Comparison of ENCODE assay signal across 9 mouse cellular contexts in genomic region chr7:105787285-105788140, GRCm38 (mm10). TPM values are rescaled to one million over a fixed set of nuclear protein-coding genes. Genes with fewer than 3 reads are reported as not detected.
DNase-seq lines count a peak whose midpoint lies in the region; ATAC-seq and TF ChIP-seq lines count a peak whose summit lies in the region.
"Had no signal": no experiment of that assay in that cellular context is flagged by ENCODE, and none has a peak within 500 bp of the region (broad histone marks: within the 10 kb centered on the region; RNA-seq: fewer than 3 reads in every experiment).

Gene Dchs1 (minus strand): TSS chr7:105787654.

- peak; percentile 29 to 44 for DNase-seq in heart, adult 18-20 months
- DNase-seq in heart, postnatal 25 days (ENCODE audit: low spot score): no peak
- DNase-seq in hindbrain, embryonic 11.5 days (ENCODE audit: low spot score): peak; percentile 75
- no peak for DNase-seq in liver, embryonic 11.5 days (ENCODE audit: low spot score)
- DNase-seq in spleen, adult 18-20 months: no peak

- intact Hi-C loops in heart, postnatal 25 days (cut with DNase I): no loop called here

- H3K4me3 ChIP-seq in E14TG2a.4 (replicated peaks; ENCODE audit: low read length): peak within 1 kb of the TSS; percentile 78
- peak within 1 kb of the TSS; percentile 75 for H3K4me3 ChIP-seq in embryonic facial prominence, embryonic 13.5 days
- H3K4me3 ChIP-seq in hindbrain, embryonic 11.5 days (ENCODE audit: low read depth, low read length): peak within 1 kb of the TSS; percentile 95
- peak within 1 kb of the TSS; percentile 61 for H3K4me3 ChIP-seq in liver, embryonic 11.5 days (ENCODE audit: low read depth, low read length)
- peak within 1 kb of the TSS; percentile 93 for H3K4me3 ChIP-seq in neural tube, embryonic 14.5 days (ENCODE audit: low read depth, low read length)

- no peak for TF ChIP-seq CTCF in E14TG2a.4 (conservative IDR thresholded peaks at IDR 0.05; ENCODE audit: low read length)

- WGBS in embryonic facial prominence, embryonic 13.5 days: under 1% methylated on average over 58 of the region's 97 CpGs
- 0% methylated on average over 19 of the region's 97 CpGs for WGBS in hindbrain, embryonic 11.5 days
- 2% methylated on average over 83 of the region's 97 CpGs for WGBS in liver, embryonic 11.5 days
- WGBS in neural tube, embryonic 14.5 days: under 1% methylated on average over 32 of the region's 97 CpGs

- H3K4me2 ChIP-seq in embryonic facial prominence, embryonic 13.5 days: peak within 1 kb of the TSS; percentile 85
- peak within 1 kb of the TSS; percentile 74 for H3K4me2 ChIP-seq in hindbrain, embryonic 11.5 days (replicated peaks; ENCODE audit: low read depth, low read length)
- H3K4me2 ChIP-seq in liver, embryonic 11.5 days: peak within 1 kb of the TSS; percentile 62
- peak within 1 kb of the TSS; percentile 70 for H3K4me2 ChIP-seq in neural tube, embryonic 14.5 days (ENCODE audit: low read depth, low read length)

- peaks cover 88% of the 10 kb centered on the region for H3K27me3 ChIP-seq in E14TG2a.4 (ENCODE audit: insufficient read depth, low read length)
- no peaks in the 10 kb centered on the region for H3K27me3 ChIP-seq in embryonic facial prominence, embryonic 13.5 days
- no peaks in the 10 kb centered on the region for H3K27me3 ChIP-seq in hindbrain, embryonic 11.5 days (ENCODE audit: control insufficient read depth, insufficient read depth, low read length)
- H3K27me3 ChIP-seq in liver, embryonic 11.5 days (replicated peaks; ENCODE audit: control insufficient read depth, insufficient read depth, low read length): peaks cover 44% of the 10 kb centered on the region
- no peaks in the 10 kb centered on the region for H3K27me3 ChIP-seq in neural tube, embryonic 14.5 days (ENCODE audit: control insufficient read depth, insufficient read depth, low read length)

- peaks cover 5% of the 10 kb centered on the region for H3K4me1 ChIP-seq in E14TG2a.4 (replicated peaks; ENCODE audit: low read depth, low read length)
- peaks cover 51% of the 10 kb centered on the region for H3K4me1 ChIP-seq in embryonic facial prominence, embryonic 13.5 days
- peaks cover 2% of the 10 kb centered on the region; the same call in 1 of the 2 replicates for H3K4me1 ChIP-seq in hindbrain, embryonic 11.5 days (replicated peaks; ENCODE audit: control insufficient read depth, insufficient read depth, low read length)
- H3K4me1 ChIP-seq in liver, embryonic 11.5 days (replicated peaks; ENCODE audit: control insufficient read depth, insufficient read depth, low read length): no peaks in the 10 kb centered on the region
- peaks cover 35% of the 10 kb centered on the region for H3K4me1 ChIP-seq in neural tube, embryonic 14.5 days (ENCODE audit: control insufficient read depth, insufficient read depth, low read length)

- H3K27ac ChIP-seq in embryonic facial prominence, embryonic 13.5 days: peak within 1 kb of the TSS; percentile 91
- H3K27ac ChIP-seq in hindbrain, embryonic 11.5 days (ENCODE audit: low read depth, low read length): peak within 1 kb of the TSS; percentile 94
- no peak within 1 kb of the TSS for H3K27ac ChIP-seq in liver, embryonic 11.5 days (ENCODE audit: low read depth, low read length)
- H3K27ac ChIP-seq in neural tube, embryonic 14.5 days (ENCODE audit: low read depth, low read length): peak within 1 kb of the TSS; percentile 98

- peak within 1 kb of the TSS; percentile 98 for H3K9ac ChIP-seq in embryonic facial prominence, embryonic 13.5 days
- H3K9ac ChIP-seq in hindbrain, embryonic 11.5 days (ENCODE audit: low read depth, low read length): peak within 1 kb of the TSS; percentile 98
- H3K9ac ChIP-seq in liver, embryonic 11.5 days (ENCODE audit: low read depth, low read length): peak within 1 kb of the TSS; percentile 68
- H3K9ac ChIP-seq in neural tube, embryonic 14.5 days (replicated peaks; ENCODE audit: low read depth, low read length): peak within 1 kb of the TSS; percentile 100

- peak; percentile 82 for ATAC-seq in embryonic facial prominence, embryonic 13.5 days (ENCODE audit: insufficient number of reproducible peaks, insufficient read depth, low FRiP score, low TSS enrichment, low read depth)
- peak; percentile 82 for ATAC-seq in hindbrain, embryonic 11.5 days (ENCODE audit: low FRiP score)
- peak; percentile 40 for ATAC-seq in liver, embryonic 11.5 days (replicated peaks; ENCODE audit: low FRiP score)
- ATAC-seq in neural tube, embryonic 14.5 days (ENCODE audit: low read depth): peak; percentile 75
- ATAC-seq: Patski had no signal

- no peaks in the 10 kb centered on the region for H3K36me3 ChIP-seq in E14TG2a.4 (ENCODE audit: insufficient read depth, low read length)
- peaks cover 8% of the 10 kb centered on the region for H3K36me3 ChIP-seq in embryonic facial prominence, embryonic 13.5 days
- no peaks in the 10 kb centered on the region for H3K36me3 ChIP-seq in hindbrain, embryonic 11.5 days (ENCODE audit: control insufficient read depth, insufficient read depth, low read length)
- H3K36me3 ChIP-seq in liver, embryonic 11.5 days (ENCODE audit: control insufficient read depth, insufficient read depth, low read length): no peaks in the 10 kb centered on the region
- peaks cover 7% of the 10 kb centered on the region for H3K36me3 ChIP-seq in neural tube, embryonic 14.5 days (ENCODE audit: control insufficient read depth, insufficient read depth, low read length)

- 0 out of 2 replicates have a peak, but pooled peaks cover 3% of the 10 kb centered on the region for H3K9me3 ChIP-seq in E14TG2a.4 (ENCODE audit: low read length)
- no peaks in the 10 kb centered on the region for H3K9me3 ChIP-seq in embryonic facial prominence, embryonic 13.5 days
- no peaks in the 10 kb centered on the region for H3K9me3 ChIP-seq in hindbrain, embryonic 11.5 days (ENCODE audit: control insufficient read depth, low read length)
- H3K9me3 ChIP-seq in liver, embryonic 11.5 days (ENCODE audit: control insufficient read depth, low read length): no peaks in the 10 kb centered on the region
- no peaks in the 10 kb centered on the region for H3K9me3 ChIP-seq in neural tube, embryonic 14.5 days (ENCODE audit: control insufficient read depth, low read length)

RNA-seq across cellular contexts. Expression of gene Dchs1, which starts in this region (rescaled TPM):
- 1 to 10 TPM; 6.0 to 7.3 TPM for total RNA-seq in heart, adult 18-20 months (2021)
- total RNA-seq in heart, postnatal 25 days (2021): 10 to 100 TPM in 1 of 2 experiments, 1 to 10 TPM in 1; 9.1 to 10.6 TPM
- polyA plus RNA-seq in embryonic facial prominence, embryonic 13.5 days (2015; fragmentation: Nextera tagmentation; extraction: Ambion mirVana): 21.0 and 21.5 TPM in 2 replicates
- polyA plus RNA-seq in hindbrain, embryonic 11.5 days (2014; fragmentation: Nextera tagmentation; extraction: Ambion mirVana): 15.0 and 17.7 TPM in 2 replicates
- polyA plus RNA-seq in liver, embryonic 11.5 days (2014; fragmentation: Nextera tagmentation; extraction: Ambion mirVana): 5.0 and 5.8 TPM in 2 replicates
- polyA plus RNA-seq in neural tube, embryonic 14.5 days (2014; fragmentation: Nextera tagmentation; extraction: Ambion mirVana): 20.7 and 20.8 TPM in 2 replicates
- polyA plus RNA-seq: Patski had no signal

Comparison
In these comparisons a context has a peak if more than half of its experiments do, and no peak if none do; other contexts are left out.
1. DNase-seq: peak in heart, adult 18-20 months (2 of 2) and hindbrain, embryonic 11.5 days (single experiment); none in heart, postnatal 25 days (single experiment), liver, embryonic 11.5 days (single experiment) and spleen, adult 18-20 months (0 of 2).
2. Peak in every context shown above with its lines, with median percentiles within 50 percentile points of each other: H3K4me3 ChIP-seq, ATAC-seq, H3K4me2 ChIP-seq and H3K9ac ChIP-seq.